Mouse (Mus musculus) thymus, postnatal 0 days (tissue): Measurements from ENCODE around the gene Tmem95. TPM values are rescaled to one million over a fixed set of nuclear protein-coding genes. Genes with fewer than 3 reads are reported as not detected.

Experiments used
- DNase-seq: peaks from one replicate; pipeline ENCODE4 v3.0.0-alpha.2; 2015; ENCODE audit warnings: low spot score
- microRNA-seq: library from miRNA; unstranded; fragments of <30 nt; microRNA quantifications from one replicate; pipeline ENCODE4, GENCODE M21; 2016; ENCODE audit warnings: borderline number of aligned reads
- polyA plus RNA-seq: library from polyadenylated mRNA; unstranded; fragments of >200 nt; fragmentation: Nextera tagmentation; extraction: Ambion mirVana; gene quantifications from 2 replicates; pipeline ENCODE4 v1.2.1, GENCODE M21; 2015

Tmem95 gene
- polyA plus RNA-seq, 1 experiment from 2014 or later = not detected

GRCm38 (mm10) chr11:69848021-69848420 is 29.8 kb downstream of the Tmem95 start:
- no peak for DNase-seq

- DNase-seq = peak; percentile 83
Measured at GRCm38 (mm10) chr11:69846738-69847688, 30.8 kb downstream of the Tmem95 start.

GRCm38 (mm10) chr11:69846198-69846680 is 31.6 kb downstream of the Tmem95 start, which contains the start of gene Plscr3:
Gene Plscr3 (plus strand): TSS chr11:69846376.
- peak; percentile 91 for DNase-seq

- DNase-seq = no peak
Measured at GRCm38 (mm10) chr11:69838714-69839104, 39.1 kb downstream of the Tmem95 start.

GRCm38 (mm10) chr11:69837952-69838713 is 39.7 kb downstream of the Tmem95 start, which contains the start of gene Tmem256:
Gene Tmem256 (plus strand): TSS chr11:69838514.
- DNase-seq = peak; percentile 96

GRCm38 (mm10) chr11:69837604-69837951 is 40.2 kb downstream of the Tmem95 start, which contains the start of gene Nlgn2:
Gene Nlgn2 (minus strand): TSS chr11:69837784.
- no peak for DNase-seq

GRCm38 (mm10) chr11:69836703-69837576 is 40.9 kb downstream of the Tmem95 start:
- no peak for DNase-seq

GRCm38 (mm10) chr11:69835966-69836335 is 41.9 kb downstream of the Tmem95 start:
- no peak for DNase-seq

GRCm38 (mm10) chr11:69835326-69835965 is 42.4 kb downstream of the Tmem95 start:
- DNase-seq = no peak

- peak; percentile 65 for DNase-seq
Measured at GRCm38 (mm10) chr11:69834001-69834549, 43.7 kb downstream of the Tmem95 start.

GRCm38 (mm10) chr11:69833554-69833953 is 44.3 kb downstream of the Tmem95 start:
- DNase-seq = no peak

GRCm38 (mm10) chr11:69828832-69829231 is 49.0 kb downstream of the Tmem95 start:
- DNase-seq = no peak

Small RNA genes lying within 50 kb of the gene (microRNA-seq; reads per million reads assigned to microRNA genes)
- not detected for gene Mir6924

Other genes with a start within 250 kb of the Tmem95 start
- 18.4 and 26.6 TPM in 2 replicates for gene Fxr2, start 245.0 kb downstream of the Tmem95 start, polyA plus RNA-seq
- 0.15 and 0.22 TPM in 2 replicates for gene Sox15, start 222.7 kb downstream of the Tmem95 start, polyA plus RNA-seq
- gene Mpdu1, start 215.4 kb downstream of the Tmem95 start, polyA plus RNA-seq = 71.1 and 75.2 TPM in 2 replicates
- gene Cd68, start 211.9 kb downstream of the Tmem95 start, polyA plus RNA-seq = 32.5 and 33.3 TPM in 2 replicates
- 560 and 602 TPM in 2 replicates for gene Eif4a1, start 205.6 kb downstream of the Tmem95 start, polyA plus RNA-seq
- 60.2 and 69.1 TPM in 2 replicates for gene Senp3, start 195.9 kb downstream of the Tmem95 start, polyA plus RNA-seq
- gene Tnfsf13, start 192.2 kb downstream of the Tmem95 start, polyA plus RNA-seq = 0.31 and 0.49 TPM in 2 replicates
- 2.6 and 2.7 TPM in 2 replicates for gene Tnfsf12, start 182.2 kb downstream of the Tmem95 start, polyA plus RNA-seq
- 1.5 and 2.1 TPM in 2 replicates for gene Tnfsfm13, start 181.9 kb downstream of the Tmem95 start, polyA plus RNA-seq
- 20.6 and 22.4 TPM in 2 replicates for gene Polr2a, start 119.4 kb downstream of the Tmem95 start, polyA plus RNA-seq
- 0.14 TPM in 1 of 2 replicates, not detected in the other for gene Slc35g3, start 116.0 kb downstream of the Tmem95 start, polyA plus RNA-seq
- 2.5 and 2.6 TPM in 2 replicates for gene Zbtb4, start 112.1 kb downstream of the Tmem95 start, polyA plus RNA-seq
- 3.2 and 3.4 TPM in 2 replicates for gene Chrnb1, start 82.1 kb downstream of the Tmem95 start, polyA plus RNA-seq
- gene Fgf11, start 76.2 kb downstream of the Tmem95 start, polyA plus RNA-seq = 0.65 and 0.84 TPM in 2 replicates
- gene Tmem102, start 72.4 kb downstream of the Tmem95 start, polyA plus RNA-seq = 11.2 and 12.8 TPM in 2 replicates
- gene Gm39566, start 62.7 kb downstream of the Tmem95 start, polyA plus RNA-seq = not detected in 2 replicates
- not detected in 2 replicates for gene Spem2, start 59.6 kb downstream of the Tmem95 start, polyA plus RNA-seq
- gene Spem1, start 55.8 kb downstream of the Tmem95 start, polyA plus RNA-seq = not detected in 2 replicates
- gene Nlgn2, start 40.2 kb downstream of the Tmem95 start, polyA plus RNA-seq = 1.2 and 1.9 TPM in 2 replicates
- 325 and 342 TPM in 2 replicates for gene Tmem256, start 39.5 kb downstream of the Tmem95 start, polyA plus RNA-seq
- 68.4 and 70.4 TPM in 2 replicates for gene Plscr3, start 31.6 kb downstream of the Tmem95 start, polyA plus RNA-seq
- 1.1 and 1.5 TPM in 2 replicates for gene Tnk1, start 19.3 kb downstream of the Tmem95 start, polyA plus RNA-seq
- 1.7 and 2.3 TPM in 2 replicates for gene Kctd11, start 3.4 kb upstream of the Tmem95 start, polyA plus RNA-seq
- gene Acap1, start 17.5 kb upstream of the Tmem95 start, polyA plus RNA-seq = 150 and 176 TPM in 2 replicates
- gene 2810408A11Rik, start 23.0 kb upstream of the Tmem95 start, polyA plus RNA-seq = 19.8 and 26.0 TPM in 2 replicates
- gene Neurl4, start 23.1 kb upstream of the Tmem95 start, polyA plus RNA-seq = 6.2 and 7.5 TPM in 2 replicates
- 94.8 and 106 TPM in 2 replicates for gene Gps2, start 35.9 kb upstream of the Tmem95 start, polyA plus RNA-seq
- gene Eif5a, start 43.9 kb upstream of the Tmem95 start, polyA plus RNA-seq = 2,117 and 2,260 TPM in 2 replicates
- 2.6 and 3.6 TPM in 2 replicates for gene Ybx2, start 57.8 kb upstream of the Tmem95 start, polyA plus RNA-seq
- 11.7 and 11.9 TPM in 2 replicates for gene Slc2a4, start 70.2 kb upstream of the Tmem95 start, polyA plus RNA-seq
- 14.4 and 14.8 TPM in 2 replicates for gene Cldn7, start 86.8 kb upstream of the Tmem95 start, polyA plus RNA-seq
- 24.1 and 25.6 TPM in 2 replicates for gene Ctdnep1, start 103.1 kb upstream of the Tmem95 start, polyA plus RNA-seq
- 92.6 and 98.6 TPM in 2 replicates for gene Elp5, start 104.5 kb upstream of the Tmem95 start, polyA plus RNA-seq
- gene Gabarap, start 113.1 kb upstream of the Tmem95 start, polyA plus RNA-seq = 400 and 425 TPM in 2 replicates
- gene Phf23, start 117.8 kb upstream of the Tmem95 start, polyA plus RNA-seq = 52.2 and 61.3 TPM in 2 replicates
- 20.6 and 21.0 TPM in 2 replicates for gene Dvl2, start 122.6 kb upstream of the Tmem95 start, polyA plus RNA-seq
- gene Acadvl, start 137.4 kb upstream of the Tmem95 start, polyA plus RNA-seq = 105 and 107 TPM in 2 replicates
- 3.8 and 6.6 TPM in 2 replicates for gene Dlg4, start 138.9 kb upstream of the Tmem95 start, polyA plus RNA-seq
- 0.31 and 0.49 TPM in 2 replicates for gene Asgr1, start 176.1 kb upstream of the Tmem95 start, polyA plus RNA-seq
- 0.26 and 0.42 TPM in 2 replicates for gene Asgr2, start 214.6 kb upstream of the Tmem95 start, polyA plus RNA-seq